Mouse (Mus musculus): ENCODE results near the gene Acot11.

Acot11 gene

GRCm38 (mm10) chr4:106772558-106772957 lies 32.2 kb downstream of the Acot11 start:
- 95% methylated on average over 1 of the region's 1 CpGs for WGBS

DNA sequence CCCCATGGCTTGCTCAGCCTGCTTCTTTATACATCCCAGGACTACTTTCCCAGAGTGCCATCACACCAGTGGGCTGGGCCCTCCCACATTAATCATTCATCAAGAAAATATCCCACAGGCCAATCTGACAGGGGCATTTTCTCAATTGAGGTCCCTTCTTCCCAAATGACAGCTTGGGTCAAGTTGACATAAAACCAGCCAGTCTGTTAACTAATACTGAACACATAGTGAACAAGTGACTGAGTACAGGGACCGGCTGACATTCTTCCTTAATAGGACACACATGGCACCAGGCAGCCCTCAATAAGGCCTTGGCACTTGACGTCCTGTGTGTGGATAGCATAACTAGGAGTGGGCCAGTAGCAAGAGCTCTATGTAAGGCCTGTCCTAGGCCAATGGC lies 35.5 kb downstream of the Acot11 start:
- 90% methylated on average over 2 of the region's 2 CpGs for WGBS

DNA sequence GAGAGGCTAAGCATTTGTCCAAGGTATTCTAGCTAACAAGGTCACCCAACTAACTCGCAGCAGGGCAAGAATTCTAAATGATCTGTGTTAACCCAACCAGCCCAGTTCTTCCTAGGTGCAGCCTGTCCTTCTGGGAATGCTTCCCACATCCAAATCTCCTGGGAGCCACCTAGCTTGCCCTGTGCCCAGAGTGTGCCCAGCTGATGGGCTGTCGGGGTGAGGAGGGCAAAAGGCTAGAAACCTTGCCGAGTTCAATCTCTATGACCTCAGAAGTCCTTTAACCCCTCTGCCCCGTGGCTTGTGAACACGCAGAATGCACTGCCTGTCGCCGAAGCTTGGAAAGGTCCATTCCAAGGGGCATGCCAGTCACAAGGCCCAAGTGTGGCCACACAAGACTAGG lies 40.6 kb downstream of the Acot11 start:
- 89% methylated on average over 7 of the region's 7 CpGs for WGBS

DNA sequence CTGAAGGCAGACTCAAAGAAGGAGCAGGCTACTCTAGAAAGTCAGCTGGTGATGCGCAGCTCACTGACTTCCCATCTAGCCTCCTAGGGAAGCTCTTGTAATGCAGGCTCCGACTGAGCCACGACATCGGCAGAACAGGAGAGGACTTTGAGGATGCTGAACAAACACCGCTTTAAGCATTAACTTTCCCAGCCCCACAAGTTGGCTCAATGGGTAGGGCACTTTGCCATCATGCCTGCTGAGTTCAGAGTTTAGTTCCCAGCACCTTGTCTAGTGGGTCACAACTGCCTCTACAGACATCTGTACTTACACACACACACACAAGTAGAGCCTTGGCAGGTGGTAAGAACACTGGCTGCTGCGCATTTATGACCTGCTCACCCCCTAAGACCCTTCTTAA lies 53.1 kb downstream of the Acot11 start:
- WGBS: 77% methylated on average over 6 of the region's 6 CpGs

DNA sequence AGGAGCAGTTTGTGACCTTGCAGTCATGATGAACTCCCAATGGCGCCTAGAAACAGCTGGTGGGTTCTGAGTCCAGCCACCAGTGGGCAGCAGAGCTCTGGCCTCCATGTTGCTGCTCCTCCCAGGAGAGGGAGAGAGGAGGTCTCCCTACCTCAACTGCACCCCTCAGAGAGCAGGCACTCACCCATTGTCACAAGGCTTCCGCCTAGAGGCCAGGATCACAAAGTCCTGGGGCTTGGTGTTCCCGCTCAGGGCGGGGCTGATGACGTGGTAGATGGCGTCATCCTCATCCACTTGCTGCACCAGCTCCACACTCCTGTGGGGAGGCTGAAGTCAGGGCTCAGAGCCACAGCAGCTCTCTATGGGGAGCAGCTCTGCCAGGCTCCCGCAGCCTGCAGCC lies 55.1 kb downstream of the Acot11 start:
- 4% methylated on average over 7 of the region's 7 CpGs for WGBS

- 85% methylated on average over 1 of the region's 1 CpGs for WGBS
Measured at GRCm38 (mm10) chr4:106747001-106747580, 57.7 kb downstream of the Acot11 start.

- WGBS: 78% methylated on average over 7 of the region's 7 CpGs
Measured at GRCm38 (mm10) chr4:106745862-106746261, 58.9 kb downstream of the Acot11 start.

- 76% methylated on average over 3 of the region's 3 CpGs for WGBS
Measured at GRCm38 (mm10) chr4:106737904-106738303, 66.9 kb downstream of the Acot11 start.

- 94% methylated on average over 1 of the region's 1 CpGs for WGBS
Measured at GRCm38 (mm10) chr4:106736884-106737283, 67.9 kb downstream of the Acot11 start.

GRCm38 (mm10) chr4:106733636-106734035 lies 71.2 kb downstream of the Acot11 start, which contains the start of gene Fam151a:
Gene Fam151a (plus strand): TSS chr4:106733889.
- WGBS: 83% methylated on average over 4 of the region's 4 CpGs

DNA sequence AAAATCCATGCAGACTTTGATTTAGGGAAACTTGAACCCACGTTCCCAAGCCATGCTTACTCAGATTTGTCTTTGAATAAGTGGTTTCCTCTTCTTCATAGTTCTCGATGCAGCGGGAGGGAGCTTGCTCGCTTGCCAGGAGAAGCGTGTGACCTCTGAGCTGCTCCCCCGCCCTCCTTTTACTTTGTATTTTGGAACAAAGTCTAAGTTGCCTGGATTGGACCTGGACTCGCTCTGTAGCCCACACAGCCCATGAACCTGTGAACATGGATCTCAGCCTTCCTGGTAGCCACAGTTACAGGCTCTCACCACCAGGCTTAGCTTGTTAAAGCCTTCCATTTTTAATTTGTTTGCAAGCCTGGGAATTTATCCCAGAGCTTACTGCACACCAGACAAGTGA lies 74.0 kb downstream of the Acot11 start, which contains the start of gene Mroh7:
Gene Mroh7 (minus strand): TSS at position 112 of the 400 bp plus-strand sequence.
- WGBS: 79% methylated on average over 7 of the region's 7 CpGs

GRCm38 (mm10) chr4:106720631-106721030 lies 84.2 kb downstream of the Acot11 start:
- WGBS: 53% methylated on average over 4 of the region's 4 CpGs

DNA sequence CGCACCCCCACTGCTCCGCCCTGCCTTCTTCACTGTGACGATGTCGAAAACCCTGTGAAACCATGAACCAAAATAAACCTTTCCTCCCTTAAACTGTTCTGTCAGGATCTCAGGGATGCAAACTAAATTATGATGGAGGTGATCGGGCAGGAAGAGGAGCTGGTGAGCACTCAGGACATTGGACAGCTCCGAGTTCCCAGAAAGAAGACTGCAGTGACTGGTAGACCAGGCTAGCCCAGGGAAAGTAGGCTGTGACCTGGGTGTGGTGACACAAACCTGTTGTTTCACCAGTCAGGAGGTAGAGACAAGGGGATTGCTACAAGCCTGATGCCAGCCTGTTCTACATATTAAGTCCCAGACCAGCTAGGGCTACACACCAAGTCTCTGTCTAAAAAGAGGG lies 91.2 kb downstream of the Acot11 start:
- WGBS: 90% methylated on average over 6 of the region's 6 CpGs

GRCm38 (mm10) chr4:106708408-106708807 lies 96.4 kb downstream of the Acot11 start:
- WGBS: 3% methylated on average over 8 of the region's 8 CpGs

GRCm38 (mm10) chr4:106707957-106708356 lies 96.8 kb downstream of the Acot11 start:
- WGBS: 38% methylated on average over 5 of the region's 5 CpGs

- 38% methylated on average over 8 of the region's 8 CpGs for WGBS
Measured at GRCm38 (mm10) chr4:106705096-106705665, 99.6 kb downstream of the Acot11 start.

- WGBS: 25% methylated on average over 11 of the region's 11 CpGs
Measured at GRCm38 (mm10) chr4:106704416-106704815, 100.4 kb downstream of the Acot11 start.

- 62% methylated on average over 10 of the region's 10 CpGs for WGBS
Measured at GRCm38 (mm10) chr4:106703956-106704355, 100.8 kb downstream of the Acot11 start.

DNA sequence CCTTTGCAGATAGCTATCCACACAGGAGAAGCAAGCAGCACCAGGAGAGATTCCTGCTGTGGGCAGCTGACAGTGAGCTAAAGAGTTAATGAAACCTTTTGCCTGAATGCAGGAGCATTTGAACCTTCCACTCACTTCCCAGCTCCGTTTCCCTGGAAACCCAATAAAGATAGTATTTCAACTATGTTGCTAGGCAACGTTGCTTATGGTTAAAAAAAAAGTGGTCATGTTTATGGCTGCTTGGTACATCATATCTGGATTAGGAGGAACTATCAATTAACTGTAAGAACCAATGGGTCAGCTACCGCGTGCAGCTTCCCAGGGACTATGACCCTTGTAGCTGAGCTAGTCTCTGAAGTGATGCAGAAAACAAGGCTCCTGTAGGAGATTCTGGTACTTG lies 104.0 kb downstream of the Acot11 start:
- WGBS: 27% methylated on average over 4 of the region's 4 CpGs

GRCm38 (mm10) chr4:106699989-106700388 lies 104.8 kb downstream of the Acot11 start:
- WGBS: 15% methylated on average over 9 of the region's 9 CpGs

All from cerebral cortex, adult 2 months (tissue).